Mouse (Mus musculus): Measurements from ENCODE around the gene Ece1.

GRCm38 (mm10) chr4:137941131-137941844 lies 79.3 kb downstream of the Ece1 start:
- TF ChIP-seq CTCF (IDR thresholded peaks at IDR 0.05) (peak; percentile 27), POLR2A (IDR thresholded peaks at IDR 0.05; ENCODE audit: insufficient read depth, low read depth, low read length) (no peak)
